ENCODE assay signal across 7 mouse cellular contexts in genomic region chr1:155059505-155059904, GRCm38 (mm10). TPM values are rescaled to one million over a fixed set of nuclear protein-coding genes. Genes with fewer than 3 reads are reported as not detected.
DNase-seq lines count a peak whose midpoint lies in the region; ATAC-seq lines count a peak whose summit lies in the region.

No protein-coding gene starts in this region.

- no peaks in the 10 kb centered on the region for H3K36me3 ChIP-seq in embryonic facial prominence, embryonic 10.5 days (replicated peaks)
- H3K36me3 ChIP-seq in liver, embryonic 13.5 days = no peaks in the 10 kb centered on the region

- peaks cover 35% of the 10 kb centered on the region for H3K4me1 ChIP-seq in embryonic facial prominence, embryonic 10.5 days
- peaks cover 50% of the 10 kb centered on the region for H3K4me1 ChIP-seq in liver, embryonic 13.5 days (replicated peaks)

- H3K4me2 ChIP-seq in liver, embryonic 13.5 days = peak overlapping the region; percentile 28

- H3K9ac ChIP-seq in liver, embryonic 13.5 days = no peak overlapping the region

- peak; percentile 39 for ATAC-seq in liver, embryonic 13.5 days (ENCODE audit: low read depth)

- no peaks in the 10 kb centered on the region for H3K9me3 ChIP-seq in embryonic facial prominence, embryonic 10.5 days
- no peaks in the 10 kb centered on the region for H3K9me3 ChIP-seq in liver, embryonic 13.5 days (replicated peaks)

- peak overlapping the region; percentile 65; the same call in 1 of the 2 replicates for H3K27ac ChIP-seq in embryonic facial prominence, embryonic 10.5 days (replicated peaks)
- H3K27ac ChIP-seq in liver, embryonic 13.5 days = no peak overlapping the region

- 28% methylated on average over 14 of the region's 14 CpGs for WGBS in embryonic facial prominence, embryonic 10.5 days
- WGBS in liver, embryonic 13.5 days (ENCODE audit: insufficient replicate concordance) = 7% methylated on average over 14 of the region's 14 CpGs

- peak; percentile 75 for DNase-seq in right cerebral cortex, adult 18-20 months
- no peak for DNase-seq in right cerebral cortex, postnatal 4 days
- no peak for DNase-seq in embryonic facial prominence, embryonic 10.5 days (ENCODE audit: low spot score)
- DNase-seq in heart, postnatal 36 days = peak; percentile 64 to 70
- peak; percentile 52 for DNase-seq in liver, embryonic 13.5 days
- peak; percentile 52 for DNase-seq in right cerebral cortex, postnatal 25 days
- DNase-seq in ovary, postnatal 14 days (ENCODE audit: low spot score) = no peak

- intact Hi-C loops in heart, postnatal 36 days (cut with DNase I) = loop anchor here (10.0 kb wide), 1 partner anchor 355 kb away; the partner anchor contains the start of gene Xpr1

- H3K27me3 ChIP-seq in embryonic facial prominence, embryonic 10.5 days (replicated peaks; ENCODE audit: low read depth, poor library complexity, severe bottlenecking) = peaks cover 39% of the 10 kb centered on the region
- peaks cover 14% of the 10 kb centered on the region for H3K27me3 ChIP-seq in liver, embryonic 13.5 days

- H3K4me3 ChIP-seq in embryonic facial prominence, embryonic 10.5 days = no peak overlapping the region
- no peak overlapping the region for H3K4me3 ChIP-seq in liver, embryonic 13.5 days (replicated peaks)

RNA-seq across cellular contexts. Expression of gene Ier5, which starts 39.9 kb away (rescaled TPM):
- 4.4 TPM in 2 replicates for polyA plus RNA-seq in embryonic facial prominence, embryonic 10.5 days (2016; fragmentation: Nextera tagmentation; extraction: Ambion mirVana)
- total RNA-seq in heart, postnatal 36 days (2021) = 10 to 100 TPM; 13.2 to 15.5 TPM
- 1.6 and 1.9 TPM in 2 replicates for polyA plus RNA-seq in liver, embryonic 13.5 days (2015; fragmentation: Nextera tagmentation; extraction: Ambion mirVana)

Comparison
In these comparisons a context has a peak if more than half of its experiments do, and no peak if none do; other contexts are left out.
1. DNase-seq: peak in right cerebral cortex, adult 18-20 months (single experiment), heart, postnatal 36 days (2 of 2), liver, embryonic 13.5 days (single experiment) and right cerebral cortex, postnatal 25 days (single experiment); none in right cerebral cortex, postnatal 4 days (single experiment), embryonic facial prominence, embryonic 10.5 days (single experiment) and ovary, postnatal 14 days (single experiment).